Mouse (Mus musculus): ENCODE data around the gene Ppm1l. TPM values are rescaled to one million over a fixed set of nuclear protein-coding genes. Genes with fewer than 3 reads are reported as not detected.

Gene Ppm1l
- polyA plus RNA-seq, 1 experiment from 2014 or later, result 8.3 TPM

DNA sequence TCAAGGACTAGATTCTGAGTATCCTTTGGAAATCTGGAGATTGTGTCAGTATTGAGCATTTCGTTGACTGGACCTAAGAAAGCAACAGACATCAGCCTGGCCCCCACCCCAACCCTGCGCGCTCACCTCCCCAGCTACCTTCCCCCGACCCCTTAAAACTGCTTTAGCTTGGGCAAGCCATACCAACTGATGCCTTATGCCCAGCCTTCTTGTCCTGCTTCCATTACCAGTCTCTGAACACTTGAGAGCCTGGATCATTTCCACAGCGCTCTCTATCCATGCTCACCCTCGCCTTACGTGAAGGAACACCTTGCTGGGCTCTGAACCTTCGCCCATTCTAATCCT, 41.9 kb downstream of the Ppm1l start:
- 92% methylated on average over 8 of the region's 8 CpGs for WGBS
- Histone ChIP-seq H3K4me2 (no peak overlapping the region), H3K9me3 (no peaks in the 10 kb centered on the region), H3K4me3 (no peak overlapping the region), H3K27ac (no peak overlapping the region), H3K4me1 (peaks cover 15% of the 10 kb centered on the region), H3K36me3 (no peaks in the 10 kb centered on the region), H3K27me3 (no peaks in the 10 kb centered on the region), H3K9ac (no peak overlapping the region)
- no peak for ATAC-seq (ENCODE audit: insufficient number of reproducible peaks, insufficient read depth, low FRiP score, low TSS enrichment, low read depth)

DNA sequence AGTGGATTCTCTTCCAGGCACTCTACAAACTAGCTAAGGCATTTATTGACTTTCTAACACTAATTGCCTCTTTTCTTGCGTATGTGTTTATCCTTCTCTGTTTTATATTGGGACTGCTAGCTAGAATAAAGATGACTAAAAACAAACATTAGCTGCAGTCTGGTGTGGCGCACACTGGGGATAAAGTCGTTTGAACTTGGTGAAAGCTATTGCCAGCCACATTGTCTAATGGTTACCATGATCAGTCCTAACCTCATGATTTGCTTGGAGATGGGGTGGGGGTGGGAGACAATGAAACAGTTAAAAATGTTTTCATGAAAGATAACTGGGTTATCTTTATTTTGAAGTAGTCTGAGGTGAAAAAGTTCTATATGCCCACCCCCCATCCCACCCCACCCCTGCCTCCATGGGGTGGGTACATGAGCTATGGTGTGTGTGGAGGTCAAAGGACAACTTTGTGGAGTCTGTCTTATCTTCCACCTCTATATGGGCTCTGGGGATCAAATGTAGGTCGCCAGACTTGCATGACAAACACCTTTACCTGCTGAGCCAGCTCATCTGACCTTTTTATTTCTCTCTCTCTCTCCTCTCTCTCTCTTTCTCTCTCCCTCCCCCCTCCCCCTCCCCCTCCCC, 43.7 kb downstream of the Ppm1l start:
- no peak overlapping the region for H3K4me3 ChIP-seq
- H3K27ac ChIP-seq, result no peak overlapping the region
- no peaks in the 10 kb centered on the region for H3K36me3 ChIP-seq
- no peak for ATAC-seq (ENCODE audit: insufficient number of reproducible peaks, insufficient read depth, low FRiP score, low TSS enrichment, low read depth)
- H3K4me2 ChIP-seq, result no peak overlapping the region
- H3K27me3 ChIP-seq, result no peaks in the 10 kb centered on the region
- H3K9ac ChIP-seq, result no peak overlapping the region
- H3K9me3 ChIP-seq, result no peaks in the 10 kb centered on the region
- 78% methylated on average over 4 of the region's 4 CpGs for WGBS
- peaks cover 15% of the 10 kb centered on the region for H3K4me1 ChIP-seq

DNA sequence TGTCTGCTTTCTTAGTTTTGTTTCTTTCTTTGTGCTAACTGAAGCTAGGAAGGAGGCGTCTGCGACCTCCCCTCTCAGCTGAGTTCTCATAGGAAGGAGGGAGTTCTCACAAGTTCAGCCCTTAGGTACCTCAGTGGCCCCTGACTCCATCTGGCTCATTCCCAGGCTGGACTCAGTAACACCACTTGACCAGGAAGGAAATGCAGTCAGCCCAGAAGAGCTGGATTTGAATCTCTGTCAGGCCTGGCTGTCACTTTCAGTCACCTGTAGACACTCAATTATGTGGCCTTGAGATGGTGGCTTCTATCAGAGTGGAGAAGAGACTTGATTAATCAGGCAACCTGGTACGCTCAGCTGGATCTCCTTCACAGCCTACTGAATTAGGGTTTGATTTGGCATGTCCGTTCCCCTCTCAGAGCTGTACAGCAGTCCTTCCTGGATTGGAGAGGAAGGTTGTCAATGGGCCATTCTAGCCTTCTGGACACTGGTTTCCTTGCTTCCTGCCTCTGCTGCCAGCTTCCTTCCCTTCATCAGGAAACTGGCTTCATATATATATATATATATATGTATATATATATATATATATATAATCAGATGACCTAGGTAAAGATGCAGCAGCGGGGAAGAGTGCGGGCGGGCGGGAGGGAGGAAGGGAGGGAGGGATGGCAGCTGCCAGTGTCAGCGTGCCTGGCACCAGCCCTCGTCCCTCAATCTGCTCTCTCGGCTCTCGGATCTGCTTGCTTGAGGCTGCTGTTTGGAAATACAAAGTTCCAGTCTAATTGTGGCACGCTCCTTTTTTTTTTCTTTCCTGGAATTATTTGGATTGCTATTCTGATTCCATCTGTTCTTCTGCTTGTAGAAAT, 45.1 kb downstream of the Ppm1l start:
- Histone ChIP-seq H3K4me1 (peaks cover 12% of the 10 kb centered on the region), H3K36me3 (no peaks in the 10 kb centered on the region)
- WGBS, result 82% methylated on average over 13 of the region's 13 CpGs

DNA sequence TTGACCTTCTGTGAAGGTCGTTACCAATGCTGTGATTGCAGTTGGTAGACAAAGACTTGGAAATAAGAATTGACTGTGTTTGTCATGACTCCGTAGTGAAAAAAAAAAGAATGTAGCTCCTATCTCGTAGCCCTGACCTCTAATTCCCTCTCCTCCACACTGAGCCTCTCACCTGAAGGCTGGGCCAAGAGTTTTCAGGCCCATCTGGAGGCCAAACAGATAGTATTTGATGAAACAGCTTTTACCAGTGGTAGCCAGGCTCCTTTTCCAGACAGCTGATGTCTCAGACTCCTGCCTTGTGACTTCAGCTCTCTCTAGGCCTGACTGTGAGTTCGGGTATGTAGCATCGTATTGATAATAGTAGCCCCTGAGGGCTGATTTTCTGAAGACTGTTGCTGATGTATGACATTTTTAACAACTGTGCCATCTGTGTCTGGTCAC, 45.7 kb downstream of the Ppm1l start:
- H3K4me2 ChIP-seq, result no peak overlapping the region
- H3K4me3 ChIP-seq, result no peak overlapping the region
- no peaks in the 10 kb centered on the region for H3K36me3 ChIP-seq
- no peaks in the 10 kb centered on the region for H3K27me3 ChIP-seq
- H3K27ac ChIP-seq, result no peak overlapping the region
- H3K9me3 ChIP-seq, result no peaks in the 10 kb centered on the region
- no peak for ATAC-seq (ENCODE audit: insufficient number of reproducible peaks, insufficient read depth, low FRiP score, low TSS enrichment, low read depth)
- H3K9ac ChIP-seq, result no peak overlapping the region
- H3K4me1 ChIP-seq, result peaks cover 12% of the 10 kb centered on the region
- 71% methylated on average over 5 of the region's 5 CpGs for WGBS

More for the DNA sequence above, 45.1 kb downstream of the Ppm1l start:
- H3K4me2 ChIP-seq, result no peak overlapping the region
- no peak overlapping the region for H3K9ac ChIP-seq
- no peak for ATAC-seq (ENCODE audit: insufficient number of reproducible peaks, insufficient read depth, low FRiP score, low TSS enrichment, low read depth)
- H3K4me3 ChIP-seq, result no peak overlapping the region
- H3K27me3 ChIP-seq, result no peaks in the 10 kb centered on the region
- no peak overlapping the region for H3K27ac ChIP-seq
- H3K9me3 ChIP-seq, result no peaks in the 10 kb centered on the region

DNA sequence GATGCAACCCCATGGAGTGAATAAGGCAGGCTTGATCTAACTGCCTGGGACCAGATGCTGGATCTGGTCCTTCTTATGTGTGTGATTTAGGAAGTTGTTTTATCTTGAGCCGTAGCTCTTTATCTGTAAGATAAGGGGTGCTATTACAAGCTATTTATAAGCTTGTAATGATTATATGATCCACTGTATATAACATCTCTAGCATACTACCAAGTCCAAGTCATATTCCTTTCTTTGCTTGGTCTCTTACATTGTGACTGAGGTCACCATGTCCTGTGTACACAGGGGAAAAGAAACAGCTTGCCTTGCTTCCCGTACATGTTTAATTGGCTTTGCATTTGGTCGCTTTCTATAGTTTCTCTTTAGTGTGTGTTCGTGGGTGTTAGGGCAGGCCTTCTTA, 46.2 kb downstream of the Ppm1l start:
- H3K27ac ChIP-seq, result no peak overlapping the region
- H3K36me3 ChIP-seq, result no peaks in the 10 kb centered on the region
- no peaks in the 10 kb centered on the region for H3K9me3 ChIP-seq
- H3K4me2 ChIP-seq, result no peak overlapping the region
- H3K4me1 ChIP-seq, result peaks cover 10% of the 10 kb centered on the region
- WGBS, result 75% methylated on average over 4 of the region's 4 CpGs
- H3K9ac ChIP-seq, result no peak overlapping the region
- no peak for ATAC-seq (ENCODE audit: insufficient number of reproducible peaks, insufficient read depth, low FRiP score, low TSS enrichment, low read depth)
- H3K27me3 ChIP-seq, result no peaks in the 10 kb centered on the region
- H3K4me3 ChIP-seq, result no peak overlapping the region

DNA sequence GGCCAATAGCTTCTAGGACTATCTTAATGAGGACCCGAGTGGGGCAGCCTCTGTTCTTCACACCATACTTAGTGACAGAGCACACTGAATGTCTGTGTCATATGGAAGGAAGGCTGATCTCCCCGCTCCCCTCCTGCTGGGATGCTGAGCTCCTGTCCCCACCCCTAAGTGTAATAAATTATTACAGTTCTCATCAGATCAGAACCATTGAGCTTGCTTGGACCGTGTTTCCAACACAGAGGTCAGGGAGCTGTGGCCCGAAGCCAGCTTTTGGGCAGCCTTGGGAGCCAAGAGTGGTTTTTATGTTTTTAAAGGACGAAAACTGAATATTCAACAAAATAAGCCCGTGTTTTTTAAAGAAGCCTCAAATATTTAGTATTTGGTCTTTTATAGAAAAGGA, 47.5 kb downstream of the Ppm1l start:
- H3K27ac ChIP-seq, result no peak overlapping the region
- no peak for ATAC-seq (ENCODE audit: insufficient number of reproducible peaks, insufficient read depth, low FRiP score, low TSS enrichment, low read depth)
- no peak overlapping the region for H3K4me3 ChIP-seq
- WGBS, result 88% methylated on average over 6 of the region's 6 CpGs
- H3K4me1 ChIP-seq, result no peaks in the 10 kb centered on the region
- H3K9me3 ChIP-seq, result no peaks in the 10 kb centered on the region
- no peak overlapping the region for H3K9ac ChIP-seq
- no peak overlapping the region for H3K4me2 ChIP-seq
- H3K27me3 ChIP-seq, result no peaks in the 10 kb centered on the region
- no peaks in the 10 kb centered on the region for H3K36me3 ChIP-seq

DNA sequence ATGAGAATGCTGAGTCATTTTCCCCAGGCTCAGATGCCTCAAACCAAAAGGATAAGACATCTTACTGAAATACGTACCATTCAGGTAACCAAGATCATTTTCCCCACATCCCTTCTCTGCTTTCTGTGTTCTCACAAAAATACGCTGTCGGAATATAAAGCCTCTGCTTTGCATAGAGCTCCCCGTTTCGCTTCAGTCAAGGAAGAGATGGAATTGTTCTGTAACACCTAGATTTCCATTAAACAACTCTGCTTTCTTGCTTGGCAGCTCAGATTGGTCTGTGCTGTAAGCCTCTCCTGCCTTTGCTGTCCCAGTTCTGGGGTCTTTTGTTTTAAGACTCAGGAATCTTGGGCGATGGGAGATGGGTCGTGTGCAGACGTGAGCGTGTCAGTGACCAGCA, 51.3 kb downstream of the Ppm1l start:
- Histone ChIP-seq H3K36me3 (no peaks in the 10 kb centered on the region), H3K27ac (no peak overlapping the region), H3K4me1 (no peaks in the 10 kb centered on the region), H3K9ac (no peak overlapping the region), H3K4me2 (no peak overlapping the region), H3K9me3 (0 out of 2 replicates have a peak, but pooled peaks cover 2% of the 10 kb centered on the region), H3K27me3 (no peaks in the 10 kb centered on the region), H3K4me3 (no peak overlapping the region)
- WGBS, result 85% methylated on average over 9 of the region's 9 CpGs
- no peak for ATAC-seq (ENCODE audit: insufficient number of reproducible peaks, insufficient read depth, low FRiP score, low TSS enrichment, low read depth)

DNA sequence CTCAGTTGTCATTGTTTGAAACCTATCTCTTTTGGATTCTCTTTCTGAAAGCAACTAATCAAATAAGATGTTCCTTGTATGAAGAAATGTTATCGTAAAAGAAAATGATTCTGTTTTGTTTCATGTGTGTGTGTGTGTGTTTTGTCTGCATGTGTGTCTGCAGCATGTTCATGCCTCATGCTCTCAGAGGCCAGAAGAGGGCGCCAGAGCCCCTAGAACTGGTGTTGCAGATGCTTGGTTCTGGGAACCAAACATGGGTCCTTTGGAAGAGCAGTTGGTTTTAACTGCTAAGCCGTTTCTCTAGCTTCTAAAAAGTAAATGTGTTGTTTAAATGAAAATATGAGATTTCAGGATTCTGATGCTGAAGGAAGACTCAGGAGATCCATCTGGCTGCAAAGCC, 56.1 kb downstream of the Ppm1l start:
- Histone ChIP-seq H3K4me2 (no peak overlapping the region), H3K36me3 (no peaks in the 10 kb centered on the region), H3K27me3 (no peaks in the 10 kb centered on the region), H3K9me3 (0 out of 2 replicates have a peak, but pooled peaks cover 2% of the 10 kb centered on the region), H3K4me3 (no peak overlapping the region), H3K4me1 (no peaks in the 10 kb centered on the region), H3K27ac (no peak overlapping the region), H3K9ac (no peak overlapping the region)
- WGBS, result 76% methylated on average over 3 of the region's 3 CpGs
- no peak for ATAC-seq (ENCODE audit: insufficient number of reproducible peaks, insufficient read depth, low FRiP score, low TSS enrichment, low read depth)

DNA sequence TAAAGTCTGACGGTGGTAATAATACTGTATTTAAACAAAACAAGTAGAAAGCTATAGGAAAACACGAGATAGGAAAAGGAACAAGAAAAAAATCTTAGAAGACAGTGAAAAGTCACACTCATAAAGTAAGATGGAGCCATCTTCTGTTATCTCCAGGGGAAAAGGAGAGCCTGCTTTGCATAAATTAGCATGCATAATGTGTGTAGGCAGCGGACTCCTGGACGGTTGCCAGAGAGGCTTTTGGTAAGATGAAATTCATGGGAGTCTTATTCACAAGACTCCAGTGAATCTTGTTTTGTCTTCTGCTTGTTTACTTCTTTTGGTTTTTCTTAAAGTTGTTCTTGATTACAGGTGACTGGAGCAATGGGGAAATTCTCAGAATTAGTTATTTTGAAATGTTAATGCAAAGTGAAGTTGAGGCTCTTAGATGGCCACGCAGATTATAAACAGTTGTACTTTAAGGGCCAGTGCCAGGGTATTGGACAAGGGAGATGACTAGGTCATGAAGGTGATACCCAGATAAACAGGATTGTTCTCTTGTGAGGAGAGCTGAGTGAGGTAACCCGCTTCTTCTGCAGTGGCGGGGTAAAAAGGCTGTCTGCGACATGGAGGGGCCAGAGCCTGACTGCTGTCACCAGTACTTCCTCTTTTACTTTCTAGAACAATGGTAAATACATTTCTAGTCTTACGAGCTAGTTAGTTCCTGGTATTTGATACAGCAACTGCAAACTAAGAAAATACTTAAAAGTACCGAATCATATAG, 57.1 kb downstream of the Ppm1l start:
- WGBS, result 78% methylated on average over 10 of the region's 10 CpGs
- no peaks in the 10 kb centered on the region for H3K27me3 ChIP-seq
- no peaks in the 10 kb centered on the region for H3K36me3 ChIP-seq
- H3K4me2 ChIP-seq, result no peak overlapping the region
- H3K4me3 ChIP-seq, result no peak overlapping the region
- H3K27ac ChIP-seq, result no peak overlapping the region
- H3K9ac ChIP-seq, result no peak overlapping the region
- no peak for ATAC-seq (ENCODE audit: insufficient number of reproducible peaks, insufficient read depth, low FRiP score, low TSS enrichment, low read depth)
- H3K4me1 ChIP-seq, result no peaks in the 10 kb centered on the region
- 0 out of 2 replicates have a peak, but pooled peaks cover 2% of the 10 kb centered on the region for H3K9me3 ChIP-seq

DNA sequence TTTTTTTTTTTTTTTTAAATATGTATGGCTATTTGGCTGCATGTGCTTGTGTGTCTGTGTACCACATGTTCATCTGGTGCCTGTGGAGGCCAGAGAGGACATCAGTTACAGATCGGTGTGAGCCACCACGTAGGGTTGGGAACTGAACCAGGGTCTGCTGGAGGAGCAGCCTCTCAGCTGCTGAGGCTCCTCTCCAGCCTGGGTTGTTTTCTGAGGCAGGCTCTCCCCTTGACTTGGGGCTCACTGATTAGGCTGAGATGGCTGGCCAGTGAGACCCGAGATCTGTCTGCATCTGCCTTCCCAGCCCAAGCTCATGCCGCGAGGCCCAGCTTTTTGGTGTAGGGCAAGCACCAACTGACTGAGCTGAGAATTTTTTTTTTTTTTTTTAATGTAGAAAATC, 57.9 kb downstream of the Ppm1l start:
- H3K36me3 ChIP-seq, result no peaks in the 10 kb centered on the region
- no peak overlapping the region for H3K4me3 ChIP-seq
- H3K9ac ChIP-seq, result no peak overlapping the region
- no peak for ATAC-seq (ENCODE audit: insufficient number of reproducible peaks, insufficient read depth, low FRiP score, low TSS enrichment, low read depth)
- H3K9me3 ChIP-seq, result 0 out of 2 replicates have a peak, but pooled peaks cover 2% of the 10 kb centered on the region
- no peaks in the 10 kb centered on the region for H3K27me3 ChIP-seq
- H3K27ac ChIP-seq, result no peak overlapping the region
- H3K4me1 ChIP-seq, result no peaks in the 10 kb centered on the region
- H3K4me2 ChIP-seq, result no peak overlapping the region
- 86% methylated on average over 5 of the region's 5 CpGs for WGBS

DNA sequence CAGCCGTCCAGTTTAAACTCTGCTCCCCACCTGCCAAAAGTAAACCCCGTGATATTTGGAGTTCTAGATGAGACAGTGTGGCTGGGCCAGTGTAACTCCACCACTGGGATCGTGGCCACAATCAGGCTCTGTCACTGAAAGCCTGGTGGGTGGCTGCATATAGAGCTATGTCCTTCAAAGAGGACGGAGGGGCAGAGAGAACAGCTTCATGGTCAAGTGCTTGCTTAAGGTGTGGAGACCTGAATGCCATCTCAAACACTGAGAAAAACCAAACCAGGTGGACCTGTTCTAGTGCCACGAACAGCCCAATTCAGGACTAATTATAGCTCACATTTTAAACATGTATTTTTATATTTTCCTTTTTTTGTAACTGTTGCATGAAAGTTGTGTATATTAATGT, 58.3 kb downstream of the Ppm1l start:
- no peaks in the 10 kb centered on the region for H3K27me3 ChIP-seq
- no peak overlapping the region for H3K9ac ChIP-seq
- no peak overlapping the region for H3K27ac ChIP-seq
- H3K4me1 ChIP-seq, result no peaks in the 10 kb centered on the region
- ATAC-seq (ENCODE audit: insufficient number of reproducible peaks, insufficient read depth, low FRiP score, low TSS enrichment, low read depth), result no peak
- H3K4me3 ChIP-seq, result no peak overlapping the region
- H3K36me3 ChIP-seq, result no peaks in the 10 kb centered on the region
- no peak overlapping the region for H3K4me2 ChIP-seq
- H3K9me3 ChIP-seq, result 0 out of 2 replicates have a peak, but pooled peaks cover 2% of the 10 kb centered on the region
- 85% methylated on average over 5 of the region's 5 CpGs for WGBS

All from embryonic facial prominence, embryonic 13.5 days (tissue).